In genomic region chr11:102285095-102285834, GRCm38 (mm10) we compare ENCODE assay signal across 8 mouse cellular contexts. TPM values are rescaled to one million over a fixed set of nuclear protein-coding genes. Genes with fewer than 3 reads are reported as not detected.
DNase-seq lines count a peak whose midpoint lies in the region; ATAC-seq and TF ChIP-seq lines count a peak whose summit lies in the region.

No protein-coding gene starts in this region.

- H3K4me1 ChIP-seq in heart, embryonic 12.5 days (replicated peaks) = peaks cover 13% of the 10 kb centered on the region
- H3K4me1 ChIP-seq in E14TG2a.4 (replicated peaks; ENCODE audit: low read depth, low read length) = peaks cover 69% of the 10 kb centered on the region
- peaks cover 2% of the 10 kb centered on the region; the same call in 1 of the 2 replicates for H3K4me1 ChIP-seq in embryonic fibroblast, embryonic 13.5 days (ENCODE audit: control insufficient read depth, insufficient read depth, low read length)
- peaks cover 5% of the 10 kb centered on the region; the same call in 1 of the 2 replicates for H3K4me1 ChIP-seq in intestine, postnatal 0 days (replicated peaks; ENCODE audit: control insufficient read depth, insufficient read depth, low read length)
- H3K4me1 ChIP-seq in neural tube, embryonic 12.5 days = peaks cover 17% of the 10 kb centered on the region

- peak overlapping the region; percentile 85 for H3K4me2 ChIP-seq in heart, embryonic 12.5 days
- peak overlapping the region; percentile 85 for H3K4me2 ChIP-seq in intestine, postnatal 0 days (replicated peaks; ENCODE audit: low read depth)
- H3K4me2 ChIP-seq in neural tube, embryonic 12.5 days (replicated peaks) = peak overlapping the region; percentile 79

- DNase-seq in heart, adult 18-20 months = no peak
- DNase-seq in B cell, adult 2 months = no peak
- no peak for DNase-seq in adrenal gland, adult (ENCODE audit: inconsistent age in 2 of 2, low spot score in 1 of 2)

- peak overlapping the region; percentile 96 for H3K4me3 ChIP-seq in heart, embryonic 12.5 days
- peak overlapping the region; percentile 94 for H3K4me3 ChIP-seq in E14TG2a.4 (replicated peaks; ENCODE audit: low read length)
- peak overlapping the region; percentile 82 for H3K4me3 ChIP-seq in embryonic fibroblast, embryonic 13.5 days (ENCODE audit: insufficient read depth, low read length)
- H3K4me3 ChIP-seq in intestine, postnatal 0 days (ENCODE audit: low read depth, low read length) = peak overlapping the region; percentile 92
- peak overlapping the region; percentile 80 for H3K4me3 ChIP-seq in neural tube, embryonic 12.5 days

- peak overlapping the region; percentile 92 for H3K9ac ChIP-seq in heart, embryonic 12.5 days
- peak overlapping the region; percentile 81 for H3K9ac ChIP-seq in intestine, postnatal 0 days (ENCODE audit: low read depth, low read length)
- H3K9ac ChIP-seq in neural tube, embryonic 12.5 days = peak overlapping the region; percentile 83

- peak; percentile 60 for ATAC-seq in heart, embryonic 12.5 days (ENCODE audit: insufficient number of reproducible peaks, low FRiP score)
- ATAC-seq in intestine, postnatal 0 days = peak; percentile 58
- peak; percentile 78 for ATAC-seq in neural tube, embryonic 12.5 days (ENCODE audit: low FRiP score, low read depth)

- no peak for TF ChIP-seq CTCF in E14TG2a.4 (conservative IDR thresholded peaks at IDR 0.05; ENCODE audit: low read length)
- TF ChIP-seq CTCF in embryonic fibroblast, embryonic 13.5 days (IDR thresholded peaks at IDR 0.05; ENCODE audit: borderline replicate concordance, insufficient read depth, low read length) = no peak
- TF ChIP-seq CTCF in intestine, postnatal 0 days (IDR thresholded peaks at IDR 0.05; ENCODE audit: low read depth) = no peak

- H3K36me3 ChIP-seq in heart, embryonic 12.5 days = peaks cover 25% of the 10 kb centered on the region
- peaks cover 43% of the 10 kb centered on the region for H3K36me3 ChIP-seq in E14TG2a.4 (ENCODE audit: insufficient read depth, low read length)
- peaks cover 20% of the 10 kb centered on the region for H3K36me3 ChIP-seq in intestine, postnatal 0 days (ENCODE audit: control insufficient read depth, insufficient read depth)
- H3K36me3 ChIP-seq in neural tube, embryonic 12.5 days = peaks cover 25% of the 10 kb centered on the region

- H3K9me3 ChIP-seq in heart, embryonic 12.5 days (replicated peaks) = no peaks in the 10 kb centered on the region
- no peaks in the 10 kb centered on the region for H3K9me3 ChIP-seq in E14TG2a.4 (ENCODE audit: low read length)
- H3K9me3 ChIP-seq in intestine, postnatal 0 days (ENCODE audit: control insufficient read depth) = no peaks in the 10 kb centered on the region
- no peaks in the 10 kb centered on the region for H3K9me3 ChIP-seq in neural tube, embryonic 12.5 days

- WGBS in heart, embryonic 12.5 days = 3% methylated on average over 31 of the region's 31 CpGs
- 2% methylated on average over 31 of the region's 31 CpGs for WGBS in intestine, postnatal 0 days
- WGBS in neural tube, embryonic 12.5 days = 5% methylated on average over 31 of the region's 31 CpGs

- TF ChIP-seq POLR2A in embryonic fibroblast, embryonic 13.5 days (IDR thresholded peaks at IDR 0.05; ENCODE audit: low read depth, low read length) = no peak; the same call in none of the 2 replicates

- no peaks in the 10 kb centered on the region for H3K27me3 ChIP-seq in heart, embryonic 12.5 days (replicated peaks)
- H3K27me3 ChIP-seq in E14TG2a.4 (ENCODE audit: insufficient read depth, low read length) = no peaks in the 10 kb centered on the region
- no peaks in the 10 kb centered on the region for H3K27me3 ChIP-seq in intestine, postnatal 0 days (replicated peaks; ENCODE audit: control insufficient read depth, insufficient read depth, low read length)
- H3K27me3 ChIP-seq in neural tube, embryonic 12.5 days (replicated peaks) = no peaks in the 10 kb centered on the region

- H3K27ac ChIP-seq in heart, embryonic 12.5 days (ENCODE audit: poor library complexity, severe bottlenecking) = peak overlapping the region; percentile 78
- H3K27ac ChIP-seq in embryonic fibroblast, embryonic 13.5 days (ENCODE audit: insufficient read depth, low read length) = peak overlapping the region; percentile 81
- H3K27ac ChIP-seq in intestine, postnatal 0 days (ENCODE audit: low read depth, low read length) = peak overlapping the region; percentile 73
- no peak overlapping the region for H3K27ac ChIP-seq in neural tube, embryonic 12.5 days

RNA-seq across cellular contexts. Expression of gene Tmub2, which starts 0.5 kb away (rescaled TPM):
- 35.7 and 38.9 TPM in 2 replicates for polyA plus RNA-seq in heart, embryonic 12.5 days (2016; fragmentation: Nextera tagmentation; extraction: Ambion mirVana)
- 10 to 100 TPM; 24.4 to 26.7 TPM for total RNA-seq in heart, adult 18-20 months (2021)
- 37.7 and 44.6 TPM in 2 replicates for polyA plus RNA-seq in embryonic fibroblast, embryonic 13.5 days (2011; ENCODE audit: insufficient read length, low read depth, missing spikeins)
- polyA plus RNA-seq in intestine, postnatal 0 days (2015; fragmentation: Nextera tagmentation; extraction: Ambion mirVana) = 43.3 and 44.2 TPM in 2 replicates
- 71.3 and 75.6 TPM in 2 replicates for polyA plus RNA-seq in neural tube, embryonic 12.5 days (2016; fragmentation: Nextera tagmentation; extraction: Ambion mirVana)

RNA-seq across cellular contexts. Expression of gene Atxn7l3, which starts 11.2 kb away (rescaled TPM):
- polyA plus RNA-seq in heart, embryonic 12.5 days (2016; fragmentation: Nextera tagmentation; extraction: Ambion mirVana) = 10.9 and 11.8 TPM in 2 replicates
- 10 to 100 TPM; 19.2 to 22.6 TPM for total RNA-seq in heart, adult 18-20 months (2021)
- polyA plus RNA-seq in embryonic fibroblast, embryonic 13.5 days (2011; ENCODE audit: insufficient read length, low read depth, missing spikeins) = 50.7 and 55.6 TPM in 2 replicates
- 8.6 and 10.5 TPM in 2 replicates for polyA plus RNA-seq in intestine, postnatal 0 days (2015; fragmentation: Nextera tagmentation; extraction: Ambion mirVana)
- polyA plus RNA-seq in neural tube, embryonic 12.5 days (2016; fragmentation: Nextera tagmentation; extraction: Ambion mirVana) = 27.5 and 27.6 TPM in 2 replicates

RNA-seq across cellular contexts. Expression of gene Asb16, which starts 16.7 kb away (rescaled TPM):
- polyA plus RNA-seq in heart, embryonic 12.5 days (2016; fragmentation: Nextera tagmentation; extraction: Ambion mirVana) = 0.06 and 0.13 TPM in 2 replicates
- 1 to 10 TPM; 1.2 TPM for total RNA-seq in heart, adult 18-20 months (2021)
- polyA plus RNA-seq in embryonic fibroblast, embryonic 13.5 days (2011; ENCODE audit: insufficient read length, low read depth, missing spikeins) = 0.37 and 0.45 TPM in 2 replicates
- polyA plus RNA-seq in intestine, postnatal 0 days (2015; fragmentation: Nextera tagmentation; extraction: Ambion mirVana) = 0.05 and 0.09 TPM in 2 replicates
- not detected in 2 replicates for polyA plus RNA-seq in neural tube, embryonic 12.5 days (2016; fragmentation: Nextera tagmentation; extraction: Ambion mirVana)

RNA-seq across cellular contexts. Expression of gene Ubtf, which starts 34.3 kb away (rescaled TPM):
- polyA plus RNA-seq in heart, embryonic 12.5 days (2016; fragmentation: Nextera tagmentation; extraction: Ambion mirVana) = 65.4 and 68.6 TPM in 2 replicates
- total RNA-seq in heart, adult 18-20 months (2021) = 10 to 100 TPM; 49.2 to 49.9 TPM
- polyA plus RNA-seq in embryonic fibroblast, embryonic 13.5 days (2011; ENCODE audit: insufficient read length, low read depth, missing spikeins) = 75.5 and 102 TPM in 2 replicates
- 39.6 and 41.9 TPM in 2 replicates for polyA plus RNA-seq in intestine, postnatal 0 days (2015; fragmentation: Nextera tagmentation; extraction: Ambion mirVana)
- polyA plus RNA-seq in neural tube, embryonic 12.5 days (2016; fragmentation: Nextera tagmentation; extraction: Ambion mirVana) = 98.7 and 101 TPM in 2 replicates

RNA-seq across cellular contexts. Expression of gene BC030867, which starts 36.6 kb away (rescaled TPM):
- polyA plus RNA-seq in heart, embryonic 12.5 days (2016; fragmentation: Nextera tagmentation; extraction: Ambion mirVana) = 14.0 and 14.3 TPM in 2 replicates
- total RNA-seq in heart, adult 18-20 months (2021) = under 1 TPM; 0.22 to 0.28 TPM
- polyA plus RNA-seq in embryonic fibroblast, embryonic 13.5 days (2011; ENCODE audit: insufficient read length, low read depth, missing spikeins) = 6.5 and 10.2 TPM in 2 replicates
- polyA plus RNA-seq in intestine, postnatal 0 days (2015; fragmentation: Nextera tagmentation; extraction: Ambion mirVana) = 2.7 and 3.4 TPM in 2 replicates
- 10.0 and 11.6 TPM in 2 replicates for polyA plus RNA-seq in neural tube, embryonic 12.5 days (2016; fragmentation: Nextera tagmentation; extraction: Ambion mirVana)
